Mouse (Mus musculus): Measurements from ENCODE around the gene Sik1.

DNA sequence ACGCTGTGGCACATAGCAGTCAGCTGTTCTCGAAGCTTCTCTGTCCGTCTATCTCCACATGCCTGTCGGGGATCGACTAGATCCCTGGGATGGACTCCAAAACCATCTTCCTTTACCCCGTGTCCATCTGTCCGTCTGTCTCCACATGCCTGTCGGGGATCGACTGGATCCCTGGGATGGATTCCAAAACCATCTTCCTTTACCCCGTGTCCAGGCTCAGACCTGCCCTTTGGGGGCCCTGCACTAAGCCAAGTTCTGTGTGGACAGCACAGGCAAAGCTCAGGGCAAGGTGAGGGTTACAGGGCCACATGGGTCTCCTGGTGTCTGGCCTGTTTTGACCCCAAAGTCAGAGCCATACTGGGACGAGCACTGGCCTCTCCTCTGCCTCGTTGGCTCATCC lies 19.1 kb upstream of the Sik1 start:
- no peak for TF ChIP-seq CTCF (IDR thresholded peaks at IDR 0.05; ENCODE audit: insufficient read depth, low read length)
- no peak for TF ChIP-seq POLR2A (IDR thresholded peaks at IDR 0.05; ENCODE audit: borderline replicate concordance, extremely low read depth, low read depth, low read length)
